Mouse (Mus musculus): Measurements from ENCODE around the gene Fam57a.
A peak's percentile ranks its signal among the peaks of the same experiment; 100 is the strongest.

DNA sequence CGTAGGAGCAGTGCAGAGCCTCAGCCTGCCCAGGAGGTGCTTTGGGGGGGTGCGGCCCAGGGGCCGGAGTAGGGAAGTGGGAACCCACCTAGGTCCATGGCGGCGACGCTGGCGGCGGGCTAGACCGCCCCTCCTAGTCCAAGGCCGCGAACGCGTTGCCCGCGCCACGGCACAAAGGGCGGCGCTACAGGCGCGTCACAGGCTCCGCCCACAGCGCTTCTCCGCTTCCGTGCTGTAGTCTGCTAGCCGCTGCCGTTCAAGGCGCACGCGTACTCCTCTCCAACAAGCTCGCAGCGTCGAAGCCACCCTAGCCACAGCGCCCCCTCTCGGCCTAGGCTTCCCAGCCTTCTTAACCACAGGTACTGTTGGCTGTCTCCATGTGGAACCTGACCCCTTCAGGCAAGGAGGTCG, 37.9 kb downstream of the Fam57a start, which contains the start of the genes Dbil5 and Gemin4:
- TF ChIP-seq GATA2 (IDR thresholded peaks at IDR 0.05; ENCODE audit: borderline replicate concordance, low read depth, low read length) (no peak), CTCF (IDR thresholded peaks at IDR 0.05; ENCODE audit: low read depth, low read length) (peak; percentile 81), TAL1 (conservative IDR thresholded peaks at IDR 0.05; ENCODE audit: low read depth, low read length) (no peak), GATA1 (IDR thresholded peaks at IDR 0.05; ENCODE audit: borderline replicate concordance, low read length) (no peak), POLR2AphosphoS5 (IDR thresholded peaks at IDR 0.05; ENCODE audit: insufficient replicate concordance, low read depth, low read length) (no peak)

All from G1E (cell line).